Mouse (Mus musculus) kidney, adult 2 months (tissue): Measurements from ENCODE around the gene Adprm.

ENCODE experiments used
- CTCF ChIP-seq: fragments of 200-500 bp; conservative IDR thresholded peaks from 2 replicates; pipeline ENCODE4 v1.5.1; 2011; ENCODE audit warnings: low read depth, mild to moderate bottlenecking, control low read depth, low read length, moderate library complexity, mixed read lengths; ENCODE audit not compliant: insufficient read depth, insufficient read length
- POLR2A ChIP-seq: fragments of 200-500 bp; IDR thresholded peaks from one replicate; pipeline ENCODE4 v1.6.1; 2011; ENCODE audit warnings: low read depth, low read length, control low read depth

DNA sequence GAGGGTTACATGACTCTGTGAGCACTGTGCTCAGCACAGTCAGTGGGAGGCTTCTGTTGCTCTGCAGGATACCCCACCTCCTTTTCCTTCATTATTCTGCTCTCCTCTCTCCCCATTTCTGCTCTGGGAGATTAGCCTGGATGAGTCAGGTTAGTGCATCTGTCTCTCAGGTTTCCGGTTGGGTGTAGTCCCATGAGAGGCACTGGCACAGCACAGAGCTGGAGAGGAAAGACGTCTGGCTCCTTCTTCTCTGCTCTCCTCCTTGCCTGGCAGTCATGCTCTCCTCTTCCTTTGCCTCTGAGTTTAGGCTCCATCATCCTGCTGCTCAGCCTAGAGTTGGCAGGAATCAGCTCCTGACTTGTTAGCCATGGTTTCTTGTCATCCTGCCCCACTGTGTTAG is 60.2 kb downstream of the Adprm start:
- TF ChIP-seq POLR2A, result no peak
- no peak for TF ChIP-seq CTCF
